Mouse (Mus musculus) neural tube, embryonic 14.5 days (tissue): ENCODE measurements around the gene Hyal5. TPM values are rescaled to one million over a fixed set of nuclear protein-coding genes. Genes with fewer than 3 reads are reported as not detected.

Experiments used
- ATAC-seq: fragments of 200-750 bp; cut with Nextera tagmentation; 2 replicates; pipeline ENCODE4 v1.8.0; 2017; ENCODE audit warnings: low read depth, mild to moderate bottlenecking, moderate TSS enrichment, moderate library complexity
- H3K27ac ChIP-seq: fragments of 300-500 bp; sonication (generic); 2 replicates; pipeline ENCODE4 v1.5.1; 2014; ENCODE audit warnings: low read depth, mild to moderate bottlenecking, control low read depth, low read length, moderate library complexity, mixed read lengths
- H3K27me3 ChIP-seq: fragments of 300-500 bp; sonication (generic); 2 replicates; pipeline ENCODE4 v1.6.1; 2014; ENCODE audit warnings: low read length; ENCODE audit not compliant: control insufficient read depth, insufficient read depth
- H3K36me3 ChIP-seq: fragments of 300-500 bp; sonication (generic); 2 replicates; pipeline ENCODE4 v1.6.1; 2014; ENCODE audit warnings: low read length, mixed read lengths; ENCODE audit not compliant: control insufficient read depth, insufficient read depth
- H3K4me1 ChIP-seq: fragments of 300-500 bp; sonication (generic); 2 replicates; pipeline ENCODE4 v1.6.1; 2014; ENCODE audit warnings: low read length; ENCODE audit not compliant: control insufficient read depth, insufficient read depth
- H3K4me2 ChIP-seq: fragments of 300-500 bp; sonication (generic); 2 replicates; pipeline ENCODE4 v1.6.1; 2014; ENCODE audit warnings: mild to moderate bottlenecking, low read depth, low read length, control low read depth
- H3K4me3 ChIP-seq: fragments of 300-500 bp; sonication (generic); 2 replicates; pipeline ENCODE4 v1.5.1; 2014; ENCODE audit warnings: low read depth, low read length, control low read depth, mixed read lengths
- H3K9ac ChIP-seq: fragments of 300-500 bp; sonication (generic); replicated peaks from 2 replicates; pipeline ENCODE4 v1.6.1; 2014; ENCODE audit warnings: low read depth, mild to moderate bottlenecking, control low read depth, low read length, mixed read lengths
- H3K9me3 ChIP-seq: fragments of 300-500 bp; sonication (generic); 2 replicates; pipeline ENCODE4 v1.6.1; 2016; ENCODE audit warnings: low read length; ENCODE audit not compliant: control insufficient read depth
- WGBS: fragments of 180-500 bp; shearing (Covaris S2); extraction: QIAGEN DNeasy Blood & Tissue Kit; methylation state at CpG from one replicate; pipeline ENCODE4 v1.1.7; 2014; 5-methylcytosine and 5-hydroxymethylcytosine counted together
- polyA plus RNA-seq: library from polyadenylated mRNA; unstranded; fragments of >200 nt; fragmentation: Nextera tagmentation; extraction: Ambion mirVana; gene quantifications from 2 replicates; pipeline ENCODE4 v1.2.1, GENCODE M21; 2014

Hyal5 gene
- polyA plus RNA-seq, result not detected in 2 replicates

DNA sequence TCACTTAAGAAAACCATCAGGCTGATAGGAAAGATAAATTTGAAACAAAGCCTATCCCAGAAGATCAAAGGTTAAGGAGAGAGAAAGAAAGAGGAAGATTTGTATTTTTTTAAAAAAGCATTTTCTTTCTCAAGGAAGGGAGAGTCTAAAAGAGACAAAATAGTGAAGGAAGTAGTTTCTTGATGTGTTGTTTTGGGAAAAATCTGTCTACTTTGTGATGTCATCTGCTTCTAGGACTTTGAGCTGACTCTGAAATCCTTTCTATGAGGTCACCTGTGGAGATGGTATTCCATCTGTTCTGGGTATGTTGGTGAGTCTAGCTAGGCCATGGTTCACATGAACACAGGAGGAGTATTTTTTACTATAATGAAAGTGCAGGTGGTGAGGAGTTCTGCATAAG is at the start of gene Hyal5:
TSS of gene Hyal5 (plus strand) at position 301 of the 400 bp plus-strand sequence.
- Histone ChIP-seq H3K27me3 (no peaks in the 10 kb centered on the region), H3K36me3 (no peaks in the 10 kb centered on the region), H3K9me3 (no peaks in the 10 kb centered on the region), H3K9ac (no peak within 1 kb of the TSS), H3K4me3 (no peak within 1 kb of the TSS), H3K4me2 (no peak within 1 kb of the TSS), H3K4me1 (no peaks in the 10 kb centered on the region), H3K27ac (no peak within 1 kb of the TSS)
- ATAC-seq, result no peak

DNA sequence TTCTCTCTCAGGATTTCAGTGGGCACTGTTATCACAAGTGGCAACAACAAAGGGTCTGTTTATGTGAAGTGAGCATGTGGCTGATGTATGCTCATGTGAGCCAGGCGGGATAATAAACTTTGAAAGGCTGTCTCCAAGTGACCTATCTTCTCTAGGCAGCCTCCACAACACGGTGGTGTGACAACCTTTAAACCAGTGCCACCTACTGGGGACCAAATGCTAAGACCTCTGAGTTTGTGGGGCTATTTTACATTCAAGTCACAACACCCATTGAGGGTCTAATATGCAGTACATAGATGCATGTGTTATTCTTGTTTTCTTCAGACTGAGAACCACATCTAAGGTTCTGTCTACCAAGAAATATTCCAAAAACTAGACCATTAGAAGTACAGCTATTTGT is 35.7 kb upstream of the Hyal5 start:
- Histone ChIP-seq H3K4me1 (no peaks in the 10 kb centered on the region), H3K4me3 (no peak overlapping the region), H3K36me3 (no peaks in the 10 kb centered on the region), H3K9me3 (no peaks in the 10 kb centered on the region), H3K4me2 (no peak overlapping the region), H3K9ac (no peak overlapping the region), H3K27ac (no peak overlapping the region), H3K27me3 (no peaks in the 10 kb centered on the region)
- 47% methylated on average over 2 of the region's 2 CpGs for WGBS
- no peak for ATAC-seq

- Histone ChIP-seq H3K4me3 (no peak overlapping the region), H3K27ac (no peak overlapping the region), H3K9me3 (no peaks in the 10 kb centered on the region), H3K27me3 (no peaks in the 10 kb centered on the region), H3K4me1 (no peaks in the 10 kb centered on the region), H3K36me3 (no peaks in the 10 kb centered on the region), H3K4me2 (no peak overlapping the region), H3K9ac (no peak overlapping the region)
- ATAC-seq, result no peak
- WGBS, result 50% methylated on average over 2 of the region's 2 CpGs
Observed at GRCm38 (mm10) chr6:24860320-24860719, 2.5 kb downstream of the Hyal5 start.

- Histone ChIP-seq H3K27me3 (no peaks in the 10 kb centered on the region), H3K4me3 (no peak overlapping the region), H3K4me1 (no peaks in the 10 kb centered on the region), H3K36me3 (no peaks in the 10 kb centered on the region), H3K9ac (no peak overlapping the region), H3K9me3 (no peaks in the 10 kb centered on the region), H3K27ac (no peak overlapping the region), H3K4me2 (no peak overlapping the region)
- ATAC-seq, result no peak
- 81% methylated on average over 4 of the region's 4 CpGs for WGBS
Observed at GRCm38 (mm10) chr6:24863649-24864048, 5.9 kb downstream of the Hyal5 start.

DNA sequence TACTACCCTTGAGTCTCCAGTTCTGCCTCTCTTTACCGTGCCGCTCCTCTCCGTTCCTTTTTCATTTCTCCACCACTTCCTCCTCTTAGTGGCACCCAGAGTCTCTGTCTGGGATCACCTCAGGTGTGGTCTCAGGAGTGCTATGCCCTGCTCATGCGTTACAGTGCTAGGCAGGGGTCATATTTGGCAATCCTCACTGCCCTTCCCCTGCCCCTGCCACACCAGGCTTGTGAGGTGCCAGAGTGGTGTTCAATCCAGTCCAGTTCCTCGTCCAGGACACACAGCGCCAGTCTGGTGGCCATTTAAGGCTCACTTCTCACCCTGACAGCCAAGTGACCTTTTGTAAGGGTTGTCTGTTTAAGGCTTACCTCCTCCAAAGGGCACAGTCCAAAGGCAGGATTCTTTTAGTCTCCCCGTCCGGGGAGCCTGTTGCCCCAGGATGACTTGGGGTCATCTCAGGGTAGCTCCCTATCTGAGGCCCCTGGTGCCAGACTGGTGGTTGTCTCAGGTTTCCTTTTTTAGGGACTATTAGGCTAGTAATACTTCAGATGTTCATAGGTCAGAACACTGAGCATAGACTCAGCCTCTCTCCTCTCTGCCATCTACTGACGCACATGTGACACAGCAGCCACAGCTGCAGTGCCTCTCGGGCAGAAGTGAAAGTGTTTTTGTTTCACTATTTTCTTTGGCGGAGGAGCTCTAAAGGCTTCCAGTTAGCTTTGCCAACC is 36.5 kb downstream of the Hyal5 start:
- ATAC-seq, result peak; percentile 86; the same call in 1 of the 2 replicates
- Histone ChIP-seq H3K9me3 (no peaks in the 10 kb centered on the region), H3K4me1 (no peaks in the 10 kb centered on the region), H3K4me2 (no peak overlapping the region; the same call in 1 of the 2 replicates), H3K9ac (no peak overlapping the region), H3K27me3 (no peaks in the 10 kb centered on the region), H3K27ac (no peak overlapping the region), H3K36me3 (no peaks in the 10 kb centered on the region), H3K4me3 (no peak overlapping the region)
- 70% methylated on average over 11 of the region's 11 CpGs for WGBS

DNA sequence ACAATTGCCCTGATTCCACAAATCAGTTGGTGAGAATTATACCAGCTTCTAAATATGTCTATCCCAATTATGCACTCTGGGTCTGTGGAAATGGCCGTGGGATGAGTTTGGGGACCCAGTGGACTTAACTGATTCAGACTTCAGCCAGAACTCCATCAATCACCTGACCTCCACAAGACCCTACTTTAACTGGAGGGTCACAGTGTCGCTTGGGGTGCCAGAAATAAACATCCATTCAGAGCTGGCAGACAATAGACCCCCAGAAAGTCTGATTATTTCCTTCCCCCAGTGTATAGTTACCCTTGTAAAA is 37.0 kb downstream of the Hyal5 start:
- H3K4me3 ChIP-seq, result no peak overlapping the region
- 18% methylated on average over 2 of the region's 2 CpGs for WGBS
- H3K4me1 ChIP-seq, result no peaks in the 10 kb centered on the region
- H3K36me3 ChIP-seq, result no peaks in the 10 kb centered on the region
- H3K27ac ChIP-seq, result no peak overlapping the region
- no peaks in the 10 kb centered on the region for H3K27me3 ChIP-seq
- H3K9me3 ChIP-seq, result no peaks in the 10 kb centered on the region
- no peak overlapping the region; the same call in 1 of the 2 replicates for H3K4me2 ChIP-seq
- H3K9ac ChIP-seq, result no peak overlapping the region
- ATAC-seq, result peak; percentile 38; the same call in 1 of the 2 replicates

DNA sequence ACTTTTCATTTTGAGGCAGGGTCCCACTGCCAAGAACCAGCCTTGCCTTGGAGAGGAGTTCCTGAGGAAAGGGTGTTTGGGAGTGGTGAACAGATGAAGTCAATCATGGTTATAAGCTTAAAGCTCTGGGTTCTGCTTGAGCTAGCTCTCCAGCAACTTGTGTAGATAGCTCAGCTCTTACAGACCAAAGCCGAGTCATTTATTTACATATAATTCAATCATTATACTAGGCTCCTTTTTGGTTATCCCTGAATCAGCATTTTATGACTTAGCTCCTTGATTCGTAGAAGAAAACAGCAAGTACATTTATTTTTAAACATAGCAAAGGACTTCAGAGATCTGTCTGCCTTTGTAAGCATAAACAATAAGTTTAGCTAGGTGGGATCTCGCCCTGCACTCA is 47.3 kb downstream of the Hyal5 start:
- Histone ChIP-seq H3K36me3 (no peaks in the 10 kb centered on the region), H3K9me3 (no peaks in the 10 kb centered on the region), H3K27me3 (no peaks in the 10 kb centered on the region), H3K9ac (no peak overlapping the region), H3K27ac (no peak overlapping the region), H3K4me3 (no peak overlapping the region), H3K4me1 (no peaks in the 10 kb centered on the region), H3K4me2 (no peak overlapping the region)
- WGBS, result 86% methylated on average over 3 of the region's 3 CpGs
- no peak for ATAC-seq

DNA sequence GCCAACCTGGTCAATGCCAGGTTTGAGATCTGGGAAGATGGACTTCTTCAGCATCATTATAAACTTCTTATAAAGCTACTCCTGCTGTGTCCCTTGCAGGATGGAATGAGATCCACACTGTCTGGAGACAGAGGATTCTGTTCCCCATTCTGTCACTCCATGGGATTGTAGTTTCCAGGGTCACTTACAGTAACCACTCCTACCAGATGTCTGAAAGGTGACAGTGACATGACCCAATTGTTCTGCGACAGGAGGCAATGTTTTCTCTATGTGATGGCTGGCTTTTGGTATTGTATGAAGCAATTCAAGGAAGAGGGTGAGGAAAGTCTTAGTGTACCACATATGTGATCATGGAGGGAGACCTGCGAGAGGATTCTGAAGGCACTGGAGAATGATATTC is 50.0 kb downstream of the Hyal5 start:
- WGBS, result 85% methylated on average over 2 of the region's 2 CpGs
- Histone ChIP-seq H3K9me3 (no peaks in the 10 kb centered on the region), H3K4me1 (no peaks in the 10 kb centered on the region), H3K36me3 (no peaks in the 10 kb centered on the region), H3K9ac (no peak overlapping the region), H3K27ac (no peak overlapping the region), H3K4me3 (no peak overlapping the region), H3K27me3 (no peaks in the 10 kb centered on the region), H3K4me2 (no peak overlapping the region)
- no peak for ATAC-seq

DNA sequence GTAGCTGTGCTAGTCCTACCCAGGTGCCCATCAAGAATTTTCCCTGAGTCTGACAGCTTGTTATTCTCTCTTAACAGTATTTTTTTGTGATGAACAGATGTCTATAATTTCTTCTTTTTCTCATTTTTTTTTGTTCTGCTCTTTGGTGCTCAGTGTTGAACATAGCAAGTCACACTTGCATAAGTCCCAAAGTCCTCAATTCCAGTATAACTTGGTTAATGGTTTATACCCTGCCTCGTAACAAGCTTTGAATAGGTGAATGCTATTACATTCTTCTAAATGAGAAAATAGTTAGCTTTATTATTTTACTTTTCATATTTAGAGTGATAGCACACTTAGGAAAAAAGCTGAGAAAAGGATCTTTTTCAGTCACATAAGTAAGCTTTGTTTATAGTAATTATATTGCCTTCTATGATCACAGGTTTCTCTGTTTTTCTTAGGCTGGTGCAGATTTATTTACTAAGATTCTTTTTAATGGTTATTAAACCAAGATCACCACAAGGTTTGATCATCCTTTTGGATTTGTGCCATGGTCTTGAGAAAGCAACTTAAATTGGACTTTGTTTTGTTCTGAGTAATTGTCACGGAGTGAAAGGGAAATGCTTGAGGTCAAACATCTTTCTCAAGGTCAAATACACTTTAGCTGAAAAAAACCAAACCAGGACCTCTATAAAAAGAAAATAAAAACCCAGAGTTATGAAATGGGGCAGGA is 52.4 kb downstream of the Hyal5 start:
- Histone ChIP-seq H3K4me2 (no peak overlapping the region), H3K9ac (no peak overlapping the region), H3K4me3 (no peak overlapping the region), H3K9me3 (no peaks in the 10 kb centered on the region), H3K27me3 (no peaks in the 10 kb centered on the region), H3K27ac (no peak overlapping the region), H3K36me3 (no peaks in the 10 kb centered on the region), H3K4me1 (no peaks in the 10 kb centered on the region)
- WGBS, result 84% methylated on average over 2 of the region's 2 CpGs
- no peak for ATAC-seq
